Mouse (Mus musculus) CH12.LX (cell line): ENCODE measurements at regions not wholly inside any gene's neighbourhood (a gene's known extent, or its start where the extent isn't known, plus 50 kb on each side); places are given as distances from the start of the nearest gene placed in this dataset.

Experiments used
- DNase-seq: peaks from one replicate; pipeline ENCODE4 v3.0.0-alpha.2; 2013; ENCODE audit errors: extremely low read depth
- H3K27ac ChIP-seq: 2 replicates; pipeline ENCODE4 v1.5.1; 2012; ENCODE audit warnings: low read depth, mild to moderate bottlenecking, control low read depth, moderate library complexity; ENCODE audit not compliant: insufficient read depth
- H3K27me3 ChIP-seq: replicated peaks from 2 replicates; pipeline ENCODE3; 2012; ENCODE audit warnings: inconsistent platforms
- H3K36me3 ChIP-seq, 2 experiments: replicated peaks in 1 of 2; 2 replicates each; pipeline versions ENCODE3 to v1.6.1; 2012; ENCODE audit warnings: inconsistent platforms in 1 of 2, low read length in 1 of 2, mild to moderate bottlenecking in 1 of 2, mixed read lengths in 1 of 2, moderate library complexity in 1 of 2; ENCODE audit not compliant: control insufficient read depth in 1 of 2, insufficient read depth in 1 of 2
- H3K4me1 ChIP-seq, 2 experiments: 2 replicates each; pipeline ENCODE4 v1.6.1; 2012; ENCODE audit warnings: inconsistent platforms in 1 of 2, moderate library complexity in 1 of 2; ENCODE audit not compliant: insufficient read depth in 2 of 2, control insufficient read depth in 1 of 2
- H3K4me2 ChIP-seq: 2 replicates; pipeline ENCODE4 v1.6.1; 2012; ENCODE audit warnings: low read depth, mild to moderate bottlenecking, control low read depth; ENCODE audit not compliant: poor library complexity, insufficient read depth, severe bottlenecking
- H3K4me3 ChIP-seq, 3 experiments: fragments of 150-350 bp in 1 of 3; sonication (generic) in 1 of 3; replicated peaks in 1 of 3; 2 replicates each; pipeline versions ENCODE3 to v1.5.1; 2011 to 2012; ENCODE audit warnings: low read depth in 2 of 3, low read length in 2 of 3, mild to moderate bottlenecking in 2 of 3, moderate library complexity in 2 of 3, control low read depth in 1 of 3, improper control_type of control experiment in 1 of 3, inconsistent platforms in 1 of 3, mixed read lengths in 1 of 3; ENCODE audit not compliant: poor library complexity in 1 of 3
- H3K79me2 ChIP-seq: replicated peaks from 2 replicates; pipeline ENCODE4 v1.6.1; 2012; ENCODE audit warnings: mild to moderate bottlenecking, moderate library complexity; ENCODE audit not compliant: control insufficient read depth, poor library complexity, insufficient read depth, severe bottlenecking; ENCODE audit errors: extremely low read depth
- H3K9ac ChIP-seq: 2 replicates; pipeline ENCODE4 v1.6.1; 2012; ENCODE audit warnings: low read depth, mild to moderate bottlenecking, control low read depth, moderate library complexity; ENCODE audit not compliant: insufficient read depth
- H3K9me3 ChIP-seq: replicated peaks from 2 replicates; pipeline ENCODE3; 2012; ENCODE audit warnings: low read length, inconsistent platforms, mixed read lengths
- BHLHE40 ChIP-seq: IDR thresholded peaks from 2 replicates; pipeline ENCODE4 v1.6.1; 2011; ENCODE audit warnings: mild to moderate bottlenecking, low read depth, low read length, improper control_type of control experiment
- ELF1 ChIP-seq: IDR thresholded peaks from 2 replicates; pipeline ENCODE4 v1.6.1; 2014; ENCODE audit warnings: low read depth, mild to moderate bottlenecking, inconsistent platforms, low read length, improper control_type of control experiment
- GABPA ChIP-seq: IDR thresholded peaks from 2 replicates; pipeline ENCODE4 v1.6.1; 2012; ENCODE audit warnings: low read depth, low read length, improper control_type of control experiment, inconsistent platforms; ENCODE audit not compliant: insufficient replicate concordance
- JUN ChIP-seq: IDR thresholded peaks from 2 replicates; pipeline ENCODE4 v1.6.1; 2011; ENCODE audit warnings: low read depth, mild to moderate bottlenecking, low read length, improper control_type of control experiment, moderate library complexity; ENCODE audit not compliant: insufficient read depth
- MAZ ChIP-seq: IDR thresholded peaks from 2 replicates; pipeline ENCODE4 v1.6.1; 2012; ENCODE audit warnings: low read depth, mild to moderate bottlenecking, inconsistent platforms, low read length, improper control_type of control experiment, moderate library complexity
- POLR2A ChIP-seq: IDR thresholded peaks from 2 replicates; pipeline ENCODE4 v1.6.1; 2011; ENCODE audit warnings: low read depth, mild to moderate bottlenecking, improper control_type of control experiment, low read length
- POLR2AphosphoS2 ChIP-seq: IDR thresholded peaks from 2 replicates; pipeline ENCODE4 v1.6.1; 2011; ENCODE audit warnings: low read depth, low read length, improper control_type of control experiment
- SIN3A ChIP-seq: IDR thresholded peaks from 2 replicates; pipeline ENCODE4 v1.6.1; 2012; ENCODE audit warnings: low read length, improper control_type of control experiment, inconsistent platforms
- SMC3 ChIP-seq: IDR thresholded peaks from 2 replicates; pipeline ENCODE4 v1.6.1; 2011; ENCODE audit warnings: low read depth, low read length, improper control_type of control experiment
- UBTF ChIP-seq: IDR thresholded peaks from 2 replicates; pipeline ENCODE4 v1.6.1; 2012; ENCODE audit warnings: low read depth, mild to moderate bottlenecking, inconsistent platforms, low read length, improper control_type of control experiment, moderate library complexity
- dilution Hi-C: fragments of 300-500 bp; cut with MboI; formaldehyde crosslinking; loops from 2 replicates; pipeline ENCODE4 v1.14.3; 2020; ENCODE audit warnings: low sequenced_read_pairs; ENCODE audit not compliant: extremely low pct_unique_long_range_greater_than_20kb, extremely low pct_ligation_motif_present
- in situ Hi-C: fragments of 300-500 bp; cut with MboI; formaldehyde crosslinking; loops from 3 replicates; pipeline ENCODE4 v1.14.3; 2019; ENCODE audit warnings: low sequenced_read_pairs, low pct_ligation_motif_present, low pct_unique_long_range_greater_than_20kb, mixed read lengths

DNA sequence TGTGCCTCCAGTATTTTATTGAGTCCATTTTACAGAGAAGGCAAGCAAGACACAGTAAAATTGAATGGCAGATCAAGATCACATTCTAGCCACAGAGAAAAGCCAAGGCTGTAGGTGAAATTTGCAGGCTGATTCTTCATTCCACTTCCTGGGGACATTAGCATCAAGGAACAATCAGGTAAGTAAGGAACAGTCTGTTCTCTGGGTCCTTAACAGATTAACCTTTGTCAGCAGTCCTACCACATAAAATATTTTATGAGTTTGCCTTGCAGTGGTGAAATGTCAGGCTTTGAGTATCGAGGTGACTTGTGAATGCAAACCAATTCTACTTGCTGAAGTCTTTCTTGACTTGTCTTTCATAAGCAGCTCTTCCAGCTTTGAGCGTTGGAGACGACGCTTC is 50.2 kb upstream of the Atp1a1 start:
- Histone ChIP-seq H3K36me3 (no peaks in the 10 kb centered on the region), H3K4me3 (no peak overlapping the region), H3K9ac (no peak overlapping the region), H3K9me3 (no peaks in the 10 kb centered on the region), H3K79me2 (no peaks in the 10 kb centered on the region), H3K4me2 (no peak overlapping the region), H3K27me3 (no peaks in the 10 kb centered on the region), H3K27ac (no peak overlapping the region), H3K4me1 (peaks cover 3 to 24% of the 10 kb centered on the region in 2 experiments; a peak in 3 of 4 replicates)
- in situ Hi-C loops: no loop called here
- dilution Hi-C loops: no loop called here
- no peak for DNase-seq
- TF ChIP-seq BHLHE40 (no peak), ELF1 (no peak), SIN3A (no peak), POLR2A (no peak), JUN (no peak), POLR2AphosphoS2 (no peak), GABPA (no peak), SMC3 (no peak), MAZ (no peak), UBTF (no peak)
